Mouse (Mus musculus): ENCODE measurements around the gene Fgf18.
A peak's percentile ranks its signal among the peaks of the same experiment; 100 is the strongest.

Fgf18 gene

GRCm38 (mm10) chr11:33151128-33151779 is 4.1 kb upstream of the Fgf18 start:
- no peak for DNase-seq (ENCODE audit: low spot score in 2 of 2)

- DNase-seq (ENCODE audit: low spot score in 2 of 2): no peak
Measured at GRCm38 (mm10) chr11:33150364-33150763, 3.2 kb upstream of the Fgf18 start.

GRCm38 (mm10) chr11:33149453-33149852 is 2.3 kb upstream of the Fgf18 start:
- no peak for DNase-seq (ENCODE audit: low spot score in 2 of 2)

GRCm38 (mm10) chr11:33149088-33149436 is 1.9 kb upstream of the Fgf18 start:
- DNase-seq (ENCODE audit: low spot score in 2 of 2): no peak

GRCm38 (mm10) chr11:33148338-33149087 is 1.3 kb upstream of the Fgf18 start:
- DNase-seq (ENCODE audit: low spot score in 2 of 2): peak; percentile 56 to 78

GRCm38 (mm10) chr11:33147572-33148337 is 555 bp upstream of the Fgf18 start:
- peak in 1 of 2 experiments; percentile 38 for DNase-seq (ENCODE audit: low spot score in 2 of 2)

- peak in 1 of 2 experiments; percentile 42 for DNase-seq (ENCODE audit: low spot score in 2 of 2)
Measured at GRCm38 (mm10) chr11:33146651-33147131, 509 bp downstream of the Fgf18 start.

- peak; percentile 43 to 76 for DNase-seq (ENCODE audit: low spot score in 2 of 2)
Measured at GRCm38 (mm10) chr11:33146143-33146497, 1.1 kb downstream of the Fgf18 start.

GRCm38 (mm10) chr11:33145201-33146142 is 1.7 kb downstream of the Fgf18 start:
- peak in 1 of 2 experiments; percentile 17 for DNase-seq (ENCODE audit: low spot score in 2 of 2)

- DNase-seq (ENCODE audit: low spot score in 2 of 2): peak in 1 of 2 experiments; percentile 15
Measured at GRCm38 (mm10) chr11:33143906-33144305, 3.3 kb downstream of the Fgf18 start.

- peak in 1 of 2 experiments; percentile 10 for DNase-seq (ENCODE audit: low spot score in 2 of 2)
Measured at GRCm38 (mm10) chr11:33142801-33143200, 4.4 kb downstream of the Fgf18 start.

GRCm38 (mm10) chr11:33140111-33140460 is 7.1 kb downstream of the Fgf18 start:
- DNase-seq (ENCODE audit: low spot score in 2 of 2): peak in 1 of 2 experiments; percentile 11

- peak in 1 of 2 experiments; percentile 18 for DNase-seq (ENCODE audit: low spot score in 2 of 2)
Measured at GRCm38 (mm10) chr11:33139458-33140110, 7.6 kb downstream of the Fgf18 start.

GRCm38 (mm10) chr11:33138686-33139085 is 8.5 kb downstream of the Fgf18 start:
- peak in 1 of 2 experiments; percentile 15 for DNase-seq (ENCODE audit: low spot score in 2 of 2)

- peak in 1 of 2 experiments; percentile 10 for DNase-seq (ENCODE audit: low spot score in 2 of 2)
Measured at GRCm38 (mm10) chr11:33134391-33134986, 12.7 kb downstream of the Fgf18 start.

- DNase-seq (ENCODE audit: low spot score in 2 of 2): no peak
Measured at GRCm38 (mm10) chr11:33132619-33133338, 14.4 kb downstream of the Fgf18 start.

GRCm38 (mm10) chr11:33127058-33127457 is 20.1 kb downstream of the Fgf18 start:
- no peak for DNase-seq (ENCODE audit: low spot score in 2 of 2)

GRCm38 (mm10) chr11:33122575-33123268 is 24.5 kb downstream of the Fgf18 start:
- DNase-seq (ENCODE audit: low spot score in 2 of 2): no peak

- DNase-seq (ENCODE audit: low spot score in 2 of 2): no peak
Measured at GRCm38 (mm10) chr11:33119556-33119955, 27.6 kb downstream of the Fgf18 start.

Data from cerebellum, postnatal 4 days (tissue).